Mouse (Mus musculus): ENCODE measurements around the gene Ly75. TPM values are rescaled to one million over a fixed set of nuclear protein-coding genes. Genes with fewer than 3 reads are reported as not detected.

Ly75 gene
- polyA plus RNA-seq, 2 experiments: 1.0 to 1.3 TPM

DNA sequence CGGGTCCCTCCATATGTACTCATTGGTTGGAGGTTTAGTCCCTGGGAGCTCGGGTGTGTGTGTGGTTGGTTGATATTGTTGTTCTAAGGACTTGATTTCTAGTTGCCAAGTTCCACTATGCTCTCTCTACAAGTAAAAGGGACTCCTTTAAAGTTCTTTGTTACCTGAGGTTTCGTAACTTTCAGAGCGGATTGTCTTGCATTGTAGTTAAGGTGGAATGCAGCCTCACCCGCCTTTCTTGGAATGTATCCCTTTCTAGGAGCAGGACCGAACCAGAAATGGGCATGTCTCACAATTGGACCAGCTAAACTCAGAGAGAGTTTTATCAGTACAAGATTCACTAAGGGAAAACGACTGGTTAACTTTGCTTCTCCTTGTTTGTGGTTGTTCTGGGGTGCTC lies 28.1 kb upstream of the Ly75 start:
- WGBS: 80% methylated on average over 7 of the region's 7 CpGs
- Histone ChIP-seq H3K4me1 (ENCODE audit: control insufficient read depth, insufficient read depth, low read length) (no peaks in the 10 kb centered on the region), H3K36me3 (ENCODE audit: control insufficient read depth, insufficient read depth, low read length) (no peaks in the 10 kb centered on the region), H3K4me3 (replicated peaks; ENCODE audit: low read length) (no peak overlapping the region), H3K27me3 (ENCODE audit: control insufficient read depth, insufficient read depth, low read length) (no peaks in the 10 kb centered on the region), H3K9ac (ENCODE audit: low read depth, low read length, severe bottlenecking) (no peak overlapping the region), H3K9me3 (ENCODE audit: control insufficient read depth, low read length) (no peaks in the 10 kb centered on the region), H3K4me2 (replicated peaks; ENCODE audit: low read depth, low read length, severe bottlenecking) (no peak overlapping the region), H3K27ac (replicated peaks; ENCODE audit: low read depth, low read length) (no peak overlapping the region)
- DNase-seq (ENCODE audit: low spot score) (no peak), ATAC-seq (ENCODE audit: low FRiP score, low read depth) (no peak)
- no peak for TF ChIP-seq POLR2A (IDR thresholded peaks at IDR 0.05; ENCODE audit: borderline replicate concordance, extremely low read depth, insufficient read depth, insufficient read length)

DNA sequence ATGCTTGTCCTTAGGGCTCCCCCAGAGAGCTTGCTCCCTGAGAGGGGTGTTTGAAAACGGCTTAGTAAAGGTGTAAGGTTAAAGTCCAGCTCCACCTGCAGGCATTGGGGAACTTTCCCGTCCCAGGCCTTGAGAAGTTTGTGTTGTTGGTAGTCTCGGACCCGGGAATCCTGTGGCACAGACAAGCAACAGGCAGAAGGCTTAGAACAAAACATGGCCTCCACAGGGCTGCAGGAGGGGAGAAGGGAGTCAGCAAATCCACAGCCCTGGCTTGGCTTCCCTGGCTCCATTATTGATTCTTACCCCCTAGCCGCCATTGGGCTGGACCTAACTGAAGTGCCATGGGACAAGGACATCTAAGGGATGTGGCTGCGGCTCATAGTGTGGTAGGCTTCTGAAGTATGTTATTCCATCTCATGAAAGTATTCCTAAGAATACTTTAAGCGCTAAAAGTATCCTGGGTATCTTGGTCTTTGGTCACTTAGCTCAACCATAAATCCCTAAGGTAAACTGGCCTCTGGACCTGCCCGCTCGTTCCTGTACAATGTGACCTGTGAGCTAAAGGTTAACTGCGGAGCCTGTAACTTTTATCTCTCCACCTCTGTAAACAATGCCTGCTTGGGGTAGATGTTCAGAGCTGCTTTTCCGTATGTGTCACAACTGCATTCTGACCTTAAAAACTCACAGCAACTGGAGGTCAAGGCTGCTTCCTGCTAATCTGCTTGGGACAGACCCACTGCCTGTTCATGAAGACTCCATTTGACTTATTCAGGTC lies 27.1 kb upstream of the Ly75 start:
- Histone ChIP-seq H3K4me3 (replicated peaks; ENCODE audit: low read length) (no peak overlapping the region), H3K36me3 (ENCODE audit: control insufficient read depth, insufficient read depth, low read length) (no peaks in the 10 kb centered on the region), H3K9me3 (ENCODE audit: control insufficient read depth, low read length) (no peaks in the 10 kb centered on the region), H3K4me1 (ENCODE audit: control insufficient read depth, insufficient read depth, low read length) (no peaks in the 10 kb centered on the region), H3K9ac (ENCODE audit: low read depth, low read length, severe bottlenecking) (no peak overlapping the region), H3K27me3 (ENCODE audit: control insufficient read depth, insufficient read depth, low read length) (no peaks in the 10 kb centered on the region), H3K27ac (replicated peaks; ENCODE audit: low read depth, low read length) (no peak overlapping the region), H3K4me2 (replicated peaks; ENCODE audit: low read depth, low read length, severe bottlenecking) (no peak overlapping the region)
- 70% methylated on average over 11 of the region's 11 CpGs for WGBS
- DNase-seq (ENCODE audit: low spot score) (no peak), ATAC-seq (ENCODE audit: low FRiP score, low read depth) (no peak)
- TF ChIP-seq POLR2A (IDR thresholded peaks at IDR 0.05; ENCODE audit: borderline replicate concordance, extremely low read depth, insufficient read depth, insufficient read length): no peak

DNA sequence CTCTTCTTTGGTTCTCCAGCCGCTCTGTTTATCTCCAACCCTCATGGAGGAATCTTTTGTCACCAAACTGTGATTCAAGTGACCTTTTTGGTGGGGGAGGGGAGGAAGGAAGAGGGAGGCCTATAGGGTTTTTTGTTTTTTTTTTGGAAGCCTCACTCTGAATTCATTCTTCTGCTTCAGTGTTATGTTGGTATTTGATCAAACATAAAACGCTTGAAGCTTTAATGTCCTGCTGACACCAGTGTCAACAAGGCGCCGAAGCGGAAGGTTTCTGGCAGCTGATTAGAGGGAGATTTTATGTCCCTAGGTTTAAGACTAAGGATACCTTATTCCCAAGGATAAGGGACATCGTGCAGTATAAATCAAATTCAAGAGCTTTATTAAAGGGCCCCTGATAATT lies 26.1 kb upstream of the Ly75 start:
- no peak for ATAC-seq (ENCODE audit: low FRiP score, low read depth)
- 65% methylated on average over 6 of the region's 6 CpGs for whole genome bisulfite sequencing
- no peak for TF ChIP-seq POLR2A (IDR thresholded peaks at IDR 0.05; ENCODE audit: borderline replicate concordance, extremely low read depth, insufficient read depth, insufficient read length)
- DNase-seq (ENCODE audit: low spot score): no peak
- Histone ChIP-seq H3K4me3 (replicated peaks; ENCODE audit: low read length) (no peak overlapping the region), H3K9me3 (ENCODE audit: control insufficient read depth, low read length) (no peaks in the 10 kb centered on the region), H3K36me3 (ENCODE audit: control insufficient read depth, insufficient read depth, low read length) (no peaks in the 10 kb centered on the region), H3K27ac (replicated peaks; ENCODE audit: low read depth, low read length) (no peak overlapping the region), H3K4me1 (ENCODE audit: control insufficient read depth, insufficient read depth, low read length) (no peaks in the 10 kb centered on the region), H3K27me3 (ENCODE audit: control insufficient read depth, insufficient read depth, low read length) (no peaks in the 10 kb centered on the region), H3K9ac (ENCODE audit: low read depth, low read length, severe bottlenecking) (no peak overlapping the region), H3K4me2 (replicated peaks; ENCODE audit: low read depth, low read length, severe bottlenecking) (no peak overlapping the region)

DNA sequence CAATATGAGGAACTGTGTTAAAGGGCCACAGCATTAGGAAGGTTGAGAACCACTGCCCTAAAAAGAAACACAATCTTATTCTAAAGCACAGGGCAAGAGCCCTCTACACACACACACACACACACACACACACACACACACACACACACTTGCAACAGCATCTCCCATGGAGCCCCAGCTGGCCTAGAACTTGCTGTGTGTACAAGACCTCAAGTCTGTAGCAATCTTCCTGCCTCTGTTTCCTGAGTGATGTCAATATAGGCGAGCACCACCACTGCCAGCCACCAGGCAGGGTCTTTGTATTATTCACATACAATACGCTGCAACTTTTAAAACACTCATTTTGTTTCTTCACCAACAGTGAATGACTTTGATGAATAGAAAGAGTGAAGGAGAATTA lies 24.3 kb upstream of the Ly75 start:
- Histone ChIP-seq H3K4me3 (replicated peaks; ENCODE audit: low read length) (no peak overlapping the region), H3K36me3 (ENCODE audit: control insufficient read depth, insufficient read depth, low read length) (no peaks in the 10 kb centered on the region), H3K27ac (replicated peaks; ENCODE audit: low read depth, low read length) (no peak overlapping the region), H3K4me2 (replicated peaks; ENCODE audit: low read depth, low read length, severe bottlenecking) (no peak overlapping the region), H3K27me3 (ENCODE audit: control insufficient read depth, insufficient read depth, low read length) (no peaks in the 10 kb centered on the region), H3K9ac (ENCODE audit: low read depth, low read length, severe bottlenecking) (no peak overlapping the region), H3K4me1 (ENCODE audit: control insufficient read depth, insufficient read depth, low read length) (no peaks in the 10 kb centered on the region), H3K9me3 (ENCODE audit: control insufficient read depth, low read length) (no peaks in the 10 kb centered on the region)
- WGBS: 86% methylated on average over 2 of the region's 2 CpGs
- ATAC-seq (ENCODE audit: low FRiP score, low read depth) (no peak), DNase-seq (ENCODE audit: low spot score) (no peak)
- TF ChIP-seq POLR2A (IDR thresholded peaks at IDR 0.05; ENCODE audit: borderline replicate concordance, extremely low read depth, insufficient read depth, insufficient read length): no peak

DNA sequence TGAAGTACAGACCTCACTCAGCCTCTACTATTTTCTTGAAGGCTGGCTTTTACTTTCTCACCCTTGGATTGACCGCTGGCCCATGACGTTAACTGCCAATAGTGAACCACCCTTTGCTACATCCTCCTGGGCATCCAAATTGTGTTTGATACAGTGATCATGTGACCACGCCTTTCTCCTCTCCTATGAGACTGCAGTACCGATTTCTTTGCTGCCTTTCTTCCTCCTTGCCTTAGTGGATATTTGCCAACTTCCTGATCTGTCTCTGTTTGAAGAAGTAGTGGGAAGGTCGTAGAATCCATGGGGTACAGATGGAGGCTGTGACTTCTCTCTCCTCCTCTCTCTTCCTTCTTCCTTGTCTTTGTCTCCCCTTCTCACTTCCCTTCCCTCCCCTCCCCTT lies 22.3 kb upstream of the Ly75 start:
- H3K4me3 ChIP-seq (replicated peaks; ENCODE audit: low read length): no peak overlapping the region
- ATAC-seq (ENCODE audit: low FRiP score, low read depth): no peak
- H3K4me2 ChIP-seq (replicated peaks; ENCODE audit: low read depth, low read length, severe bottlenecking): no peak overlapping the region
- no peak overlapping the region for H3K27ac ChIP-seq (replicated peaks; ENCODE audit: low read depth, low read length)
- H3K4me1 ChIP-seq (ENCODE audit: control insufficient read depth, insufficient read depth, low read length): no peaks in the 10 kb centered on the region
- DNase-seq (ENCODE audit: low spot score): no peak
- no peaks in the 10 kb centered on the region for H3K36me3 ChIP-seq (ENCODE audit: control insufficient read depth, insufficient read depth, low read length)
- 92% methylated on average over 5 of the region's 5 CpGs for WGBS
- no peak overlapping the region for H3K9ac ChIP-seq (ENCODE audit: low read depth, low read length, severe bottlenecking)
- H3K27me3 ChIP-seq (ENCODE audit: control insufficient read depth, insufficient read depth, low read length): no peaks in the 10 kb centered on the region
- H3K9me3 ChIP-seq (ENCODE audit: control insufficient read depth, low read length): no peaks in the 10 kb centered on the region
- no peak for TF ChIP-seq POLR2A (IDR thresholded peaks at IDR 0.05; ENCODE audit: borderline replicate concordance, extremely low read depth, insufficient read depth, insufficient read length)

Data from limb, embryonic 14.5 days (tissue).